Mouse (Mus musculus) monocyte, adult 5-6 weeks (primary cell): ENCODE results near the gene Prrx1. TPM values are rescaled to one million over a fixed set of nuclear protein-coding genes. Genes with fewer than 3 reads are reported as not detected.

Source experiments
- ATAC-seq: fragments of 153-309, 156-312 bp; replicated peaks from 2 replicates; pipeline ENCODE4 v1.8.0; 2017; ENCODE audit warnings: mild to moderate bottlenecking; ENCODE audit not compliant: low TSS enrichment, insufficient number of reproducible peaks, severe bottlenecking, poor library complexity, low FRiP score
- total RNA-seq: library from RNA; stranded (forward); fragments of 200-1000, 200-491, 200-594 nt; gene quantifications from 3 replicates; pipeline ENCODE4 v1.2.3, GENCODE M21; 2017

Prrx1 gene
- 0.10 TPM in 1 of 3 replicates, not detected in the others for total RNA-seq

GRCm38 (mm10) chr1:163313101-163313773 is at the start of gene Prrx1:
Prrx1 (minus strand) TSS chr1:163313710.
- ATAC-seq, result no peak

- ATAC-seq, result no peak
Measured at GRCm38 (mm10) chr1:163362202-163362601, 48.7 kb upstream of the Prrx1 start.

- ATAC-seq, result no peak
Measured at GRCm38 (mm10) chr1:163361376-163361775, 47.9 kb upstream of the Prrx1 start.

- ATAC-seq, result no peak
Measured at GRCm38 (mm10) chr1:163360796-163361195, 47.3 kb upstream of the Prrx1 start.

- ATAC-seq, result no peak
Measured at GRCm38 (mm10) chr1:163359521-163359920, 46.0 kb upstream of the Prrx1 start.

GRCm38 (mm10) chr1:163358165-163358564 is 44.7 kb upstream of the Prrx1 start:
- no peak for ATAC-seq

GRCm38 (mm10) chr1:163357733-163358132 is 44.2 kb upstream of the Prrx1 start:
- no peak for ATAC-seq

GRCm38 (mm10) chr1:163356167-163356566 is 42.7 kb upstream of the Prrx1 start:
- ATAC-seq, result no peak

- no peak for ATAC-seq
Measured at GRCm38 (mm10) chr1:163355626-163356156, 42.2 kb upstream of the Prrx1 start.

- ATAC-seq, result no peak
Measured at GRCm38 (mm10) chr1:163350988-163351387, 37.5 kb upstream of the Prrx1 start.

- ATAC-seq, result no peak
Measured at GRCm38 (mm10) chr1:163345541-163345940, 32.0 kb upstream of the Prrx1 start.

GRCm38 (mm10) chr1:163344931-163345330 is 31.4 kb upstream of the Prrx1 start:
- 0 out of 2 replicates have a peak, but pooled peaks have one; percentile 53 for ATAC-seq

- ATAC-seq, result no peak
Measured at GRCm38 (mm10) chr1:163339219-163339561, 25.7 kb upstream of the Prrx1 start.

- ATAC-seq, result no peak
Measured at GRCm38 (mm10) chr1:163338525-163339218, 25.2 kb upstream of the Prrx1 start.

- no peak for ATAC-seq
Measured at GRCm38 (mm10) chr1:163337821-163338220, 24.3 kb upstream of the Prrx1 start.

GRCm38 (mm10) chr1:163327279-163327678 is 13.8 kb upstream of the Prrx1 start:
- no peak for ATAC-seq

- ATAC-seq, result 0 out of 2 replicates have a peak, but pooled peaks have one; percentile 42
Measured at GRCm38 (mm10) chr1:163319669-163320571, 6.4 kb upstream of the Prrx1 start.

- no peak for ATAC-seq
Measured at GRCm38 (mm10) chr1:163316920-163317319, 3.4 kb upstream of the Prrx1 start.

- no peak for ATAC-seq
Measured at GRCm38 (mm10) chr1:163314829-163315301, 1.4 kb upstream of the Prrx1 start.
